Mouse (Mus musculus) induced T-regulatory cell, adult 2 months (primary cell): ENCODE results near the gene Haus6.

Experiments used
- DNase-seq: peaks from one replicate; pipeline ENCODE4 v3.0.0-alpha.2; 2012; ENCODE audit warnings: low read depth

The Haus6 gene

DNA sequence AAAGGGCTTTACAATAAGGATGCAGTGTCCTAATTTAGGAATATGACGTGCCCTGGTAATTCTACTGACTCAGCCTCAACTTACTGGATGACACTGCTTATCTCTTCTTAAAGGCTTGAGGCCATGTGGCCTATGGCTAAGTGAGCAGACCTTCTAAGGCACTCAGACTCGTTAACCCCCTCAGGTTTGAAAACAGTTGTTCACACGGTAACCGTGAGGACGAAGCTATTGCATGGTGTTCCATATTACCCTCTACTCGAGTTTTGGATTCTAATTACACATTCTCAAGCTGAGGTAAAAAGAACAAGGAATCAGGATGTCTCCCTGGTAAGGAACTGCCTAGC is 36.9 kb downstream of the Haus6 start:
- DNase-seq, result no peak

DNA sequence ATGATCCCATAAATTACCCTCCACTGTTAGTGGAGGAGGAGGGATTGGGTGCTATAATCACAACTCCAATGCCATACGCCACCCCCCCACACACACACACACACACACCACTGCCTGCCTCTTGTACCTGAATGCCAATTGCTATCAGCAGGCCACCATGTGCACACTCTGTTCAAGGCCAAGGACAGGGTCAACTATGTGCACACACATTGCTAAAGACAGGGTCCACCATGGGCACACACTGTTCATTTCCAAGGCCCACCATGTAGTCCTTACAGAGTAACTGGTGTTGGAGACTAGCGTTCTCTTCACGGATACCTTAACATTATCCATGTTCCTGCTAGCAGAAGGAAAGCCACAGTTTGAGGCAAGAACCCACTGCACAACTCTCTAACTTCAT is 50.8 kb downstream of the Haus6 start:
- no peak for DNase-seq

DNA sequence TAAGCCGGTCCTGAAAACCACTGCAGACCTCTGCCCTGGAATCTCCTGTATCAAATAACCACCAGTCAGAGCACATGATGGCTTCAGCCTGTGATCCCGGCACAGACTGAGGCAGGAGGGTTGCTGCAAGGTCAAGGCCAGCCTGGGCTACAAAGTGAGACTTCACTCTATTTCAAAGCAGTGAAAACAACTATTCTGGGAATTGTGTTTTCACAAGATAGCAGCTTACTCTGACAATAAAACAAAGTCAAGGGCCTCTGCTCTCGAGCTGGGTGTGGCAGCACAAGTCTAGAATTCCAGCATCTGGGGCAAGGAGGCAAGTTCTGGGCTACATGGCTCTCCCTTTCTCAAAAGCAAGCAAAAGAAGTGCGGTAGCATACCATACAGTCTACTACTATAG is 52.8 kb downstream of the Haus6 start:
- no peak for DNase-seq

DNA sequence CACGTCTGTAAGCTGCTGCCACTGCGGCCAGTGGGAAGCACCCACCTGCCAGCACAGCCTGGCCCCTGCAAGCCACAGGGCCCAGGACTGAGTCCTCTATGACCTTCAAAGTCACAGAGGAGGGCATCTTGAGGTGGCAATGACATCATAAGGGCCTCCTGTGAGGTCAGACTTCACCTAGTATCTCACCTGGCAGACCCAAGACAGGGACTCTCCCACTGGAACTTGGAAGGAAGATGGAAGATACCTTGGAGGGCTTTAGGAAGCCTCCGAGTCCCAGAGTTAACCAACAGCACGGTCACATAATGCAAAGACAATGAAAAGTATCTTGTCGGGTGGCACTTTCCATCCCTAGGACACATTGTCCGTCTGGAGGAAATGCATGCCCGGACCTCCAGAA is 53.6 kb downstream of the Haus6 start, which contains the start of gene Saxo1:
Gene Saxo1 (minus strand): TSS at position 101 of the 400 bp plus-strand sequence.
- DNase-seq, result no peak

DNA sequence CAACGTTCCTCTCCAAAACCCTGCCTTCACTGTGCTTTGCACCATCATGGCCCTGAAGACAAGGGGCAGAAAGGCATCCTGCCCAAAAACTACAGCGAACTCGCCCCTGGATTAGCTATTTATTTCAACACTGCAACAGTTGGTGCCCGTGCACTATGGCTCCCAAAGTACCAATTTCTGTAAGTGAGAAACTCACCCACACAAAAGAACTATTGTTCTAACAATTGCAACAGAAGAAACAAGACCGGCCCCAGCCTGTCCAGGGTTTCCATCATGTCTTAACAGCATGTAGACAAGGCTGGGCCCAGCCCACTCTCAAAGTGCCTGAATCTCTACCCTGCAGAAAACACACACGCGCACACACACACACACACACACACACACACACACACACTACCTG is 54.5 kb downstream of the Haus6 start:
- no peak for DNase-seq

DNA sequence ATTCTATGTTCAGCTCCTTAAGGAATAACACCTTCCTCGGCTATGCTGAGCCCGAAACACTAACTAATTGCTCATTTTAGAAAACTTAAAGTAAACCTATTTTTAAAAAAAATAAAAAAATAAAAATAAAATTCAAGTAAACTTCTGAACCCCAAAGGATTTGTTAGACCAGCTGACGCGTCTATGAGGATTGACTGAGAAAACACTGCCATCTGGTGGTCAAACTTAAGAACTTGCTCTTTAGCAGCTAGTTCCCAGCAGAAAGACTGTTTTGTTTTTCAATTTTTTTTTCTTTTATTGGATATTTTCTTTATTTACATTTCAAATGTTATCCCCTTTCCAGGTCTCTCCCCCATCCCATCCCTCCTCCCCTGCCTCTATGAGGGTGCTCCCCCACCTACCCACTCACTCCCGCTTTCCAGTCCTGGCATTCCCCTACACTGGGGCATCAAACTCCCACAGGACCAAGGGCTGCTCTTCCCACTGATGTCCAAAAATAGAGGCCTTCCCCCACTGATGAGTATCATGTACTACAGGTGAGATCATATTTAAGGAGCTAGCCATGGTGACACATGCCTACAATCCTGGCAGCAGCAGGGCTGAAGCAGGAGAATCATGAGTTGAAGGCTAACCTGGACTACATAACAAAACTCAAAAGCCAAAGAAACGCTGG is 56.7 kb downstream of the Haus6 start:
- DNase-seq, result peak; percentile 65

DNA sequence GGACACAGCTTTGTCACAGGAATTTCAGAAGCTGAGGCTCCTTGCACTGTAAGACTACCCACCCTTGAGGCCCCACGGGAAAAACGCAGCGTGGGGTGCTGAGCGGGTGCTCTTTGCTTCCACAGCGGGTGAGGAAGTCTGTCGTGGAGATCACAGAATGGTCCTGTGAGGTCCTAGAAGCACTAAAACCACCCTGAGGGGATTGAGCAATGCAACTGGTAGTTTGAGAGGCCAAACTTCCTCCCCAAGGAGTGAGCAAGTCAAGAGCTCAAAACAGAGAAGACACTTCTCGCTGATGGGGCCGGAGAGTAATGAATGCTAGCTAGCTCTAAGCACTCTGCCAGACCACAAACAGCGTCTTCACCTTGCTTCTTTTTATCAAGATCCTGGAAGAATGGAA is 63.5 kb downstream of the Haus6 start:
- DNase-seq, result no peak

DNA sequence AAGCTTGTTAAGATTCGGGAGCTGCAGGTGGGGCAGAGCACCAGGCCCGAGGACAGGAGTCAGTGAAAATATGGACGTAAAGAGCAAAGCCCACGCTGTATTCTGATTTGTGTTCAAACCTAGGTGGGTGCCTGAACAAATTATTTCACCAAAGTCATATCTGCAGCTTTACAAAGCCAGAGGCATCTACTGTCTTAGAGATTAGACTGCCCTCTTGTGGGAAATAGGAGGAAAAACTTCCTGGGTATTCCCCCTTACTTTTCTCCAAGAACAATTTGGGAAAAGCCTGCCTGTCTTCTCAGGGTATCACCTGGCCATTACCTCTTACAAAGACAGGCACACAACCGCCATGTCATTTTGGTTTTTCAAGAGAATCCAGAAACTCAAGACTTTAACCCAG is 66.2 kb downstream of the Haus6 start:
- no peak for DNase-seq

DNA sequence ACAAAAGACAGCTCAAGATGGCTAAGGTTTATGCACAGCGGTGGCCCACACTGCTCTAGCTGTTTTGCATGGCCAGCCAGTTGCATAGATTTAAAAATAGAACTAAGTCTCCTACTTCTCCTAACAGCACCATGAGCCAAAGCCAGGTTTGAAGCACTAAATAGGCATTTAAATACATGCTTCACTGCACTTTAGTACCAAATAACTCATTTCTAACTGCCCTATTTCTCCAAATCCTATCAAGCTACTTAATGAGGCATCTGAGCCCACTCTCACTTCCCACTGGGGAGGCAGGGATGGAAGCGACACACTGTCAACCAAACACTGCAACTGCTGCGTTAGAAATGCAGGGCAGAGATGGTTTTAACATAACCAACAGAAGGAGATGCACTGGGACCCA is 67.9 kb downstream of the Haus6 start:
- DNase-seq, result no peak

DNA sequence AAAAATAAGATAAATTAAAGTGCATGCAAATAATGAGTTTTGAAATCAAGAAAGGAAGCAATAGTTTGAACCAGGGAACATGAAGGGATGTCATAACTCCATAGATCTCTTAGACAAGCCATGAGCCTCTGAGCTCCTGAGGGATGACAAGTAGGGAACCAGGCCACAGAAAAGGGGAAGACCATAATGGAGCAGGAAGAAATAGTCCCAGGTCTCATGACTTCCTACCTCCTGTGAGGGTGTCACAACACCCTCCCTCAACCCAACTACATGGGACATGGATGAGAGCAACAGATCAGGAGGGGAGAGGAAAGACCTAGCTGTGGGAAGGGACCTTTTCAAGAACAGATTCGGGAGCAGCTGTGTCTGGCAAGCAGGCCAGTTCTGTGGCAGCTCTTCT is 70.3 kb downstream of the Haus6 start:
- DNase-seq, result no peak

DNA sequence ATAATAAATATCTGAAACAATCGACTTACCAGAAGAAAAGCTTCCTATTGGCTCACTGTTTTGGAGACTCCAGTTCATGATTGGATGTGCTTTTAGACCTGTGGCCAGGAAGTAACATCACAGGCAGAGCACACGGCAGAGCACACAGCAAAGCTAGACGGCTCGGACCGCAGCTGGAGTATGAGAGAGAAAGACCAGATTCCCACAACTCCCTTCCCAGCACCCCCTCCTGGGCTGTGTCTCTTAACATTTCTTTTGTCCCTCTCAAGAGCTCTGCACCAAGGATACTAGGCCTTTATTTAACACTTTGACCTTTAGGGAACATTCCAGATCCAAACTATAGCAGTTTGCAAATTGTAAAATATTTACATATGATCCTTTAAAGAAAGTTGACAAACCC is 72.9 kb downstream of the Haus6 start:
- DNase-seq, result no peak

DNA sequence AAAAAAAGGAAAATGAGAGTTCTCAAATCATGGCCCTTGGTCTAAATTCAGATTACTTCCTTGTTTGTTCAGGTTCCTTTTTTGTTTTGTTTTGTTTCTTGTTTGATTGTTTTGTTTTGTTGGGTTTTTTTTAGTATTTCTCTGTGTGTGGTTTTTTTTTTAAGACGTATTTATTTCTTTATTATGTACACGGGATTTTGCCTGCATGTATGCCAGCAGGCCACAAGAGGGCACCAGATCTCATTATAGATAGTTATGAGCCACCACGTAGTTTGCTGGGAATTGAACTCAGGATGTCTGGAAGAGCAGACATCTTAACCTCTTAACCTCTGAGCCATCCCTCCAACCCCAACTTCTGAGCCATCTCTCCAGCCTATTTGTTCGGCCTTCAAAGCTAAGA is 73.9 kb downstream of the Haus6 start:
- DNase-seq, result peak; percentile 71

DNA sequence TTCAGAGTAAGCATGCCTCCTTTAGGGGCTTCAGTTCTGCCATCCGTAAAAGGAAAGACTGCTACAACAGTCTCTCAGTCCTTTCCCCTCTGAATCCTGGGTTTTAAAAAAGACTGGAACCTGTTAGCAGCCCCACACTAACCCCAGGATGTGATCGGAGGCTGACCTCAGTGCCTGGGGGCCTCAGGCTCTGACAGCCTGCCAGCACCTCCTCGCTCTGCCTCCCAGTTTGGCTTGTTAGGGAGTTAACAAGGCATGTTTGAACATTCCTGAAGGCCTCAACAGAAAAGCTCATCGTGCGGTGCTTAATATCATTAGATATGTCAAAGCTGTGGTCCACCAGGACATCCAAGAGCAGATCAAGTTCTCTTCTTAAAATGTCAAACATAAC is 77.8 kb downstream of the Haus6 start:
- DNase-seq, result no peak

DNA sequence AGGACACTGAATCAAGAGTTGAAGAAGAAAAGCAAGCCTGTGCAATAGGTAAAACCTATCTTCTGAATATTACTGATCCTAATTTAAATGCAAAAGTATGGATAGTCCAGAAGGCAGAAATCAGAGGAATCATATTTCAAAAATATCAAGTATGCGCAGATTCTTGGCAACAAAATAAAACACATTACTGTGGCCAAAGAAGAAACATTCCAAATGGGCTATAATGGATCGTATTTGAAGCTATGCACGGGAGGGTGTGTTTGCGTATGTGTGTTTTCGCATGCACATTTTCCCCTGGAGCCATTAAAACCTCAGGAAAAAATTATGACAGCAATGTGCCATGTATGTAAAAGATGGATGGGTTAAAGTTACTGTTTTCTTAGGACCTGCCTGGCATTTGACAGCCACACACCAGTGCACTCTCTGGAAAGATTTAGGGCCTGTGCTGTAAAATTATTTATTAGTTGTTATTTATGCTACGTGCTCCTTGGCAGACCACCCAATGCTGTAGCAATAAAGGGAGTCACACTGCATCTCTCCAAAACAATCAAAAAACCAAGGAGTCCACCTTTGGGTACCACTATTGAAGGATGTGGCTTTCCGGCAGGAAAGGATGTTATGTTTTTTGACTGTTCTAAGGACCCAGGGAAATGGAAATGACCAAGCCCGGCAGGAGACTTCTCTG is 78.3 kb downstream of the Haus6 start:
- no peak for DNase-seq

DNA sequence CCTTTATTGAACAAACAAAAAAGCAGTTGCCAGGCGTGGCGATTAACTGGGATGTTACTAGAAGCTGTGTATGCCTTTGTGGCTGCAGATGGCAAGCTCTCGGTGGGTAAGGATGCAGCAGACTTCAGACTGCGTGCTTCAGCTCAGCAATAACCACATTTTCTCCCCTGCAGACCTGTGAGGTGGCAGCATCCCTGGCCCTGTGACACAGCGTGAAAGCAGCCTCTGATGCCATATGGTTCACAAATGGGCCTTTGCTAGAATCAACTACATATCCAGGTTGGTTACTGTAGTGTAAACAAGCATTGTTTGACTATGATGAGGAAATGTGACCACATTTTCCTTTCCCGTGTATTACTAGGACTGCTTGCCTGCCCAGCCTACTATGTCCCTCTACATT is 82.7 kb downstream of the Haus6 start:
- DNase-seq, result no peak
